Mouse (Mus musculus): Measurements from ENCODE around the gene Spns3.

GRCm38 (mm10) chr11:72497367-72497766 lies 52.9 kb downstream of the Spns3 start:
- TF ChIP-seq POLR2A (IDR thresholded peaks at IDR 0.05; ENCODE audit: insufficient read length, low read depth) (no peak), TCF12 (IDR thresholded peaks at IDR 0.05; ENCODE audit: insufficient read depth, poor library complexity, severe bottlenecking) (no peak), MYOG (IDR thresholded peaks at IDR 0.05; ENCODE audit: control insufficient read depth in 1 of 3, insufficient read depth in 1 of 3, insufficient read length in 2 of 3, low read depth in 2 of 3) (no peak), MYOD1 (IDR thresholded peaks at IDR 0.05; ENCODE audit: control insufficient read depth in 1 of 3, insufficient read length in 2 of 3, low read depth in 2 of 3) (no peak), CEBPB (IDR thresholded peaks at IDR 0.05; ENCODE audit: insufficient read depth, poor library complexity, severe bottlenecking) (no peak)

Measured in myocyte (in vitro differentiated cells).